Mouse (Mus musculus): ENCODE data around the gene Etaa1.

DNA sequence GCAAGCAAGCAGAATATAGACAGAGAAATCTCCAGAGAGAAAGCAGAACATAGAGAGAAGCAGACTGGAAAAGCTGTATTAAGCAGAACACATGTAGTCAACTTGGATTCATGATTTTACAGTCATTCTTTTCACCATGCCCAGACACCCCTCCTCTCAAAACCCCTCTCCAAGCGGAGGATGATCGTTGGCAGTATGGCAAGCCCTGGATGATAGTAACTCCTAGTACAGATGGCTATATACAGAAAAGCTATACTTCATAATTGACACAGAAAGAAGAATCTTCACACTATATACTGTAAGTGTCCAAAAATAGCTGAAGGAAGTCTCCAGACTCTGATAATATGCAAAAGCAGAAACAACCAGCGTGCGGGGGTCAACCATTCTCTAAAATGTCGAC lies 36.6 kb downstream of the Etaa1 start:
- no peak for TF ChIP-seq CTCF (IDR thresholded peaks at IDR 0.05; ENCODE audit: borderline replicate concordance, insufficient read depth, low read length)
- no peak for TF ChIP-seq POLR2A (IDR thresholded peaks at IDR 0.05; ENCODE audit: low read depth, low read length)
